Mouse (Mus musculus): ENCODE data around the gene Sfxn1. TPM values are rescaled to one million over a fixed set of nuclear protein-coding genes. Genes with fewer than 3 reads are reported as not detected.

Sfxn1 gene
- polyA plus RNA-seq, 1 experiment from 2014 or later = 95.7 TPM

DNA sequence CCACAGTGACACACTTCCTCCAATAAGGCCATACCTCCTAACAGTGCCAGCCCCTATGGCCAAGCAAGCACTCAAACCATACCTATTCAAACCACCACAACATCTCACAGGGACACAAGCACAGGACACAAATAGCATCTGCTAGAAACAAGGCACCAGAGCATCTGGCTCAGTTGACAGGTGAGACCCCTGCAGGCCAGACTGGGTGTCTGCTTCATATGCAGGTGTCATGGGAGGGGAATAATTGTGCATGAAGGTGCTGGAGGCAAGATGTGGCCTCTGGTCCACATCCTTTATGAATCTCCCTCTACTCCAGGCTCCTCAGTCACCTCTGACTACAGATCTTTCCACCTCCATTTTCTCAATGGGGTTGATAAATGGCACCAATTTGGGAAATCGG, 80.8 kb downstream of the Sfxn1 start:
- Histone ChIP-seq H3K9ac (no peak overlapping the region), H3K9me3 (replicated peaks) (no peaks in the 10 kb centered on the region), H3K36me3 (no peaks in the 10 kb centered on the region), H3K4me1 (no peaks in the 10 kb centered on the region; the same call in 1 of the 2 replicates), H3K27ac (no peak overlapping the region), H3K4me3 (replicated peaks) (no peak overlapping the region), H3K4me2 (no peak overlapping the region), H3K27me3 (no peaks in the 10 kb centered on the region)
- ATAC-seq (replicated peaks; ENCODE audit: low FRiP score) = no peak
- WGBS = 86% methylated on average over 1 of the region's 1 CpGs

DNA sequence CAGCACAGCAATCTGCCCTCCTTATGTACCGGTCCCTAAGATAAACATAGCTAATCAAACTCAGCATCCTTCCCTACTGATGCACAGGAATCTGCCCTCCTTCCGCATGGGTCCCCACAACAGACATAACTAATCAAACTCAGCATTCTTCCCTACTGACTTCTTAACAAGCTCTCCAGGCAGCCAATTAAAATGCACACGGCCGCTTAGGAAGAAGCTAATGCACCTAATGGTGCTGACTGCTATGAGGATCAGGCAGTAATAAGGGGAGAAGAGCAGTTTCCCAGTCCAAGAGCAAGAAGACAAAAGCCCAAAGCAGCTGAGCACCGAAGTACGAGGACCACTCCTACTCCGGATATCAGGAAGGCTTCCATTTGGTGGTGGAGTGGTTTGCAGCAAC, 81.2 kb downstream of the Sfxn1 start:
- Histone ChIP-seq H3K4me3 (replicated peaks) (no peak overlapping the region), H3K4me2 (no peak overlapping the region), H3K4me1 (no peaks in the 10 kb centered on the region; the same call in 1 of the 2 replicates), H3K9ac (no peak overlapping the region), H3K36me3 (no peaks in the 10 kb centered on the region), H3K27ac (no peak overlapping the region), H3K9me3 (replicated peaks) (no peaks in the 10 kb centered on the region), H3K27me3 (no peaks in the 10 kb centered on the region)
- 66% methylated on average over 7 of the region's 7 CpGs for WGBS
- ATAC-seq (replicated peaks; ENCODE audit: low FRiP score) = no peak

GRCm38 (mm10) chr13:54153672-54154218, 82.1 kb downstream of the Sfxn1 start:
- WGBS = 13% methylated on average over 9 of the region's 9 CpGs
- no peak overlapping the region for H3K9ac ChIP-seq
- no peak for ATAC-seq (replicated peaks; ENCODE audit: low FRiP score)
- H3K36me3 ChIP-seq = no peaks in the 10 kb centered on the region
- H3K4me1 ChIP-seq = no peaks in the 10 kb centered on the region; the same call in 1 of the 2 replicates
- H3K27me3 ChIP-seq = 0 out of 2 replicates have a peak, but pooled peaks cover 4% of the 10 kb centered on the region
- no peak overlapping the region for H3K27ac ChIP-seq
- H3K9me3 ChIP-seq (replicated peaks) = no peaks in the 10 kb centered on the region
- no peak overlapping the region for H3K4me2 ChIP-seq
- no peak overlapping the region for H3K4me3 ChIP-seq (replicated peaks)

DNA sequence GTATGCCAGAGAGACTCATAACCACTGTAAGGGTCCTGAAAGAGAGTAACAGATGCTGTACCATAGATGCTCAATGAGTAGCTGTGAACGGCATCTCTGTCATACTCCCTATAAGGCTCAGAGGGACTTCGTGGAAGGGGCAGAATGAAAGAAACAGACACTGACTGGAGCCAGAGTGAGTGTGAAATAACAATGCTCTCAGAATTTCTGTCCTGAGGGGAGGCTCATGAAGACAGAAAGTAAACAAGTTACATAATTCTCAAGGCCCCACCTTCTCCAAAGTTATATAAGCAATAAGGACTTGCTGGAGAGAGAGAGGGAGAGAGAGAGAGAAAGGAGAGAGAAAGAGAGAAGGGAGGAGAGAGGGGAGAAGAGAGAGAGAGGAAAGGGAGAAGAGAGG, 84.2 kb downstream of the Sfxn1 start:
- Histone ChIP-seq H3K27ac (no peak overlapping the region), H3K27me3 (0 out of 2 replicates have a peak, but pooled peaks cover 4% of the 10 kb centered on the region), H3K4me2 (no peak overlapping the region), H3K9ac (no peak overlapping the region), H3K36me3 (no peaks in the 10 kb centered on the region), H3K4me1 (no peaks in the 10 kb centered on the region; the same call in 1 of the 2 replicates), H3K4me3 (replicated peaks) (no peak overlapping the region), H3K9me3 (replicated peaks) (no peaks in the 10 kb centered on the region)
- ATAC-seq (replicated peaks; ENCODE audit: low FRiP score) = no peak
- 85% methylated on average over 2 of the region's 2 CpGs for WGBS

Other genes starting within 250 kb of the Sfxn1 start
- gene Drd1, start 16.2 kb upstream of the Sfxn1 start, polyA plus RNA-seq (2015; fragmentation: Nextera tagmentation; extraction: Ambion mirVana) = 0.32 and 0.49 TPM in 2 replicates
- gene Hrh2, start 120.3 kb downstream of the Sfxn1 start, polyA plus RNA-seq (2015; fragmentation: Nextera tagmentation; extraction: Ambion mirVana) = not detected in 2 replicates

All from kidney, embryonic 15.5 days (tissue).